Mouse (Mus musculus) MEL (cell line): ENCODE measurements around the gene Ank2. TPM values are rescaled to one million over a fixed set of nuclear protein-coding genes. Genes with fewer than 3 reads are reported as not detected.

ENCODE experiments used
- DNase-seq: peaks from one replicate; pipeline ENCODE4 v3.0.0; 2011; ENCODE audit warnings: low read depth, low spot score
- H3K27ac ChIP-seq: 2 replicates; pipeline ENCODE4 v1.5.1; 2012; ENCODE audit warnings: low read depth, mild to moderate bottlenecking, control low read depth, low read length, moderate library complexity; ENCODE audit not compliant: control insufficient read depth
- H3K27me3 ChIP-seq, 2 experiments: fragments of 150-350 bp in 1 of 2; sonication (generic) in 1 of 2; 2 replicates each; pipeline ENCODE4 v1.6.1; 2012; ENCODE audit warnings: low read length in 2 of 2, mild to moderate bottlenecking in 2 of 2, improper control_type of control experiment in 1 of 2, moderate library complexity in 1 of 2; ENCODE audit not compliant: insufficient read depth in 2 of 2, control insufficient read depth in 1 of 2
- H3K36me3 ChIP-seq, 2 experiments: 2 replicates each; pipeline ENCODE4 v1.6.1; 2012 to 2014; ENCODE audit warnings: low read length in 2 of 2, improper control_type of control experiment in 1 of 2, inconsistent platforms in 1 of 2, mild to moderate bottlenecking in 1 of 2; ENCODE audit not compliant: insufficient read depth in 2 of 2, control insufficient read depth in 1 of 2
- H3K4me1 ChIP-seq, 2 experiments: fragments of 150-350 bp in 1 of 2; sonication (generic) in 1 of 2; 2 replicates each; pipeline ENCODE4 v1.6.1; 2012; ENCODE audit warnings: low read length in 2 of 2, improper control_type of control experiment in 1 of 2, mild to moderate bottlenecking in 1 of 2; ENCODE audit not compliant: insufficient read depth in 2 of 2, control insufficient read depth in 1 of 2
- H3K4me3 ChIP-seq, 2 experiments: fragments of 150-350 bp in 1 of 2; sonication (generic) in 1 of 2; 2 replicates each; pipeline ENCODE4 v1.5.1; 2012; ENCODE audit warnings: low read depth in 2 of 2, low read length in 2 of 2, mild to moderate bottlenecking in 2 of 2, moderate library complexity in 2 of 2, control low read depth in 1 of 2, improper control_type of control experiment in 1 of 2; ENCODE audit not compliant: control insufficient read depth in 1 of 2, insufficient read depth in 1 of 2
- H3K79me2 ChIP-seq: 2 replicates; pipeline ENCODE4 v1.6.1; 2012; ENCODE audit warnings: mild to moderate bottlenecking, low read length, moderate library complexity; ENCODE audit not compliant: control insufficient read depth, poor library complexity, insufficient read depth
- H3K9ac ChIP-seq: 2 replicates; pipeline ENCODE4 v1.6.1; 2012; ENCODE audit warnings: low read depth, mild to moderate bottlenecking, control low read depth, low read length, moderate library complexity; ENCODE audit not compliant: control insufficient read depth, poor library complexity, severe bottlenecking
- H3K9me3 ChIP-seq: fragments of 150-350 bp; sonication (generic); replicated peaks from 2 replicates; pipeline ENCODE4 v1.6.1; 2012; ENCODE audit warnings: mild to moderate bottlenecking, low read length, improper control_type of control experiment, moderate library complexity; ENCODE audit not compliant: insufficient read depth
- CTCF ChIP-seq, 3 experiments: IDR thresholded peaks in 2 of 3; conservative IDR thresholded peaks in 1 of 3; 2 replicates each; pipeline ENCODE4 v1.5.1; 2011 to 2012; ENCODE audit warnings: low read length in 3 of 3, low read depth in 2 of 3, mild to moderate bottlenecking in 2 of 3, improper control_type of control experiment in 1 of 3, inconsistent platforms in 1 of 3, mixed read lengths in 1 of 3, moderate library complexity in 1 of 3; ENCODE audit not compliant: control insufficient read depth in 1 of 3, insufficient read depth in 1 of 3, poor library complexity in 1 of 3, severe bottlenecking in 1 of 3
- E2F4 ChIP-seq: IDR thresholded peaks from 2 replicates; pipeline ENCODE4 v1.6.1; 2011; ENCODE audit warnings: low read depth, low read length, improper control_type of control experiment, borderline replicate concordance
- HCFC1 ChIP-seq: IDR thresholded peaks from 2 replicates; pipeline ENCODE4 v1.6.1; 2012; ENCODE audit warnings: low read depth, mild to moderate bottlenecking, inconsistent platforms, low read length, improper control_type of control experiment, moderate library complexity
- MAFK ChIP-seq: IDR thresholded peaks from 2 replicates; pipeline ENCODE4 v1.6.1; 2011; ENCODE audit warnings: low read depth, mild to moderate bottlenecking, low read length, improper control_type of control experiment, borderline replicate concordance
- MAX ChIP-seq: IDR thresholded peaks from 2 replicates; pipeline ENCODE4 v1.6.1; 2011; ENCODE audit warnings: low read length, improper control_type of control experiment
- MAZ ChIP-seq: IDR thresholded peaks from 2 replicates; pipeline ENCODE4 v1.6.1; 2012; ENCODE audit warnings: low read depth, mild to moderate bottlenecking, inconsistent platforms, low read length, improper control_type of control experiment
- MEF2A ChIP-seq: IDR thresholded peaks from 2 replicates; pipeline ENCODE4 v1.6.1; 2014; ENCODE audit warnings: low read depth, mild to moderate bottlenecking, inconsistent platforms, low read length, improper control_type of control experiment; ENCODE audit not compliant: poor library complexity, insufficient replicate concordance, severe bottlenecking; ENCODE audit errors: extremely low read depth
- MYB ChIP-seq: IDR thresholded peaks from 2 replicates; pipeline ENCODE4 v1.6.1; 2011; ENCODE audit warnings: mild to moderate bottlenecking, low read depth, low read length, improper control_type of control experiment
- NELFE ChIP-seq: IDR thresholded peaks from 2 replicates; pipeline ENCODE4 v1.6.1; 2011; ENCODE audit warnings: low read depth, low read length, improper control_type of control experiment
- POLR2A ChIP-seq, 2 experiments: IDR thresholded peaks; 2 replicates each; pipeline ENCODE4 v1.6.1; 2011 to 2012; ENCODE audit warnings: low read length in 2 of 2, mild to moderate bottlenecking in 2 of 2, control low read depth in 1 of 2, improper control_type of control experiment in 1 of 2, low read depth in 1 of 2, moderate library complexity in 1 of 2; ENCODE audit not compliant: control insufficient read depth in 1 of 2, insufficient read depth in 1 of 2, poor library complexity in 1 of 2
- POLR2AphosphoS5 ChIP-seq: IDR thresholded peaks from 2 replicates; pipeline ENCODE4 v1.6.1; 2012; ENCODE audit warnings: low read depth, borderline replicate concordance, mild to moderate bottlenecking, inconsistent platforms, low read length, moderate library complexity, mixed read lengths
- RAD21 ChIP-seq: IDR thresholded peaks from 2 replicates; pipeline ENCODE4 v1.6.1; 2011; ENCODE audit warnings: mild to moderate bottlenecking, low read depth, low read length, improper control_type of control experiment
- RCOR1 ChIP-seq: IDR thresholded peaks from 2 replicates; pipeline ENCODE4 v1.6.1; 2012; ENCODE audit warnings: low read depth, mild to moderate bottlenecking, inconsistent platforms, low read length, improper control_type of control experiment
- SIN3A ChIP-seq: IDR thresholded peaks from 2 replicates; pipeline ENCODE4 v1.6.1; 2012; ENCODE audit warnings: low read length, improper control_type of control experiment, inconsistent platforms
- TAL1 ChIP-seq: IDR thresholded peaks from 2 replicates; pipeline ENCODE4 v1.6.1; 2012; ENCODE audit warnings: mild to moderate bottlenecking, inconsistent platforms, low read length, moderate library complexity, mixed read lengths
- TCF12 ChIP-seq: IDR thresholded peaks from 2 replicates; pipeline ENCODE4 v1.6.1; 2014; ENCODE audit warnings: low read depth, mild to moderate bottlenecking, inconsistent platforms, low read length, improper control_type of control experiment, moderate library complexity
- UBTF ChIP-seq: IDR thresholded peaks from 2 replicates; pipeline ENCODE4 v1.6.1; 2012; ENCODE audit warnings: low read depth, mild to moderate bottlenecking, inconsistent platforms, low read length, improper control_type of control experiment, moderate library complexity, borderline replicate concordance; ENCODE audit not compliant: insufficient read depth
- USF2 ChIP-seq, 2 experiments: IDR thresholded peaks; 2 replicates each; pipeline ENCODE4 v1.6.1; 2011 to 2012; ENCODE audit warnings: improper control_type of control experiment in 2 of 2, low read length in 2 of 2, borderline replicate concordance in 1 of 2, inconsistent platforms in 1 of 2, low read depth in 1 of 2, mild to moderate bottlenecking in 1 of 2; ENCODE audit not compliant: insufficient read depth in 1 of 2
- ZMIZ1 ChIP-seq: IDR thresholded peaks from 2 replicates; pipeline ENCODE4 v1.6.1; 2012; ENCODE audit warnings: low read depth, mild to moderate bottlenecking, inconsistent platforms, low read length, improper control_type of control experiment, moderate library complexity
- ZNF384 ChIP-seq: IDR thresholded peaks from 2 replicates; pipeline ENCODE4 v1.6.1; 2012; ENCODE audit warnings: low read depth, mild to moderate bottlenecking, inconsistent platforms, low read length, improper control_type of control experiment
- polyA plus RNA-seq, 2 experiments: library from polyadenylated mRNA; stranded (reverse) in 1 of 2; unstranded in 1 of 2; fragments of >175 nt in 1 of 2; fragments of >200 nt in 1 of 2; gene quantifications; 2 replicates each; pipeline versions ENCODE4 v1.2.1 to v1.2.4; 2012; ENCODE audit warnings: low replicate concordance in 2 of 2, low read depth in 1 of 2; ENCODE audit not compliant: insufficient read length in 2 of 2, insufficient read depth in 1 of 2, missing spikeins in 1 of 2
- total RNA-seq: library from RNA; depleted of rRNA; stranded (reverse); fragments of 300-350 nt; gene quantifications from 2 replicates; pipeline ENCODE4 v1.2.3, GENCODE M21; 2012

Gene Ank2
- total and polyA plus RNA-seq, 3 experiments, result 2.7 to 4.5 TPM; not detected in 1

GRCm38 (mm10) chr3:126968721-126969120, 530.4 kb downstream of the Ank2 start:
- TF ChIP-seq RCOR1 (no peak), POLR2AphosphoS5 (no peak), MEF2A (no peak), UBTF (no peak), ZNF384 (no peak)
- TF ChIP-seq, all 39 proteins: peak for 0

GRCm38 (mm10) chr3:126965767-126966166, 533.4 kb downstream of the Ank2 start:
- H3K79me2 ChIP-seq, result no peaks in the 10 kb centered on the region
- H3K9me3 ChIP-seq, result no peaks in the 10 kb centered on the region
- no peaks in the 10 kb centered on the region for H3K27me3 ChIP-seq
- H3K9ac ChIP-seq, result no peak overlapping the region
- no peak for TF ChIP-seq MYB
- TF ChIP-seq RAD21, result no peak
- TF ChIP-seq E2F4, result no peak
- no peak for TF ChIP-seq UBTF
- no peak for TF ChIP-seq MAX
- TF ChIP-seq TAL1, result no peak
- no peak for TF ChIP-seq POLR2A (IDR thresholded peaks at IDR 0.05; ENCODE audit: control insufficient read depth in 1 of 2, insufficient read depth in 1 of 2, low read depth in 1 of 2, low read length in 2 of 2, poor library complexity in 1 of 2)
- TF ChIP-seq USF2 (IDR thresholded peaks at IDR 0.05; ENCODE audit: borderline replicate concordance in 1 of 2, insufficient read depth in 1 of 2, low read depth in 1 of 2, low read length in 2 of 2), result no peak
- TF ChIP-seq MAZ, result no peak
- no peak for TF ChIP-seq NELFE
- no peak for TF ChIP-seq MAFK
- no peak for TF ChIP-seq CTCF (IDR thresholded peaks at IDR 0.05 in 2 of 3, conservative IDR thresholded peaks at IDR 0.05 in 1 of 3; ENCODE audit: control insufficient read depth in 1 of 3, insufficient read depth in 1 of 3, low read depth in 2 of 3, low read length in 3 of 3, poor library complexity in 1 of 3, severe bottlenecking in 1 of 3)
- TF ChIP-seq SIN3A, result no peak
- no peak for TF ChIP-seq TCF12
- no peak for TF ChIP-seq HCFC1
- TF ChIP-seq ZMIZ1, result no peak
- no peak for DNase-seq
- no peaks in the 10 kb centered on the region for H3K36me3 ChIP-seq
- no peak overlapping the region for H3K27ac ChIP-seq
- no peaks in the 10 kb centered on the region for H3K4me1 ChIP-seq
- H3K4me3 ChIP-seq, result no peak overlapping the region

More at GRCm38 (mm10) chr3:126968721-126969120, 530.4 kb downstream of the Ank2 start:
- Histone ChIP-seq H3K4me3 (no peak overlapping the region), H3K4me1 (no peaks in the 10 kb centered on the region), H3K27ac (no peak overlapping the region), H3K36me3 (no peaks in the 10 kb centered on the region), H3K27me3 (no peaks in the 10 kb centered on the region), H3K9ac (no peak overlapping the region), H3K9me3 (no peaks in the 10 kb centered on the region), H3K79me2 (no peaks in the 10 kb centered on the region)
- no peak for DNase-seq
